Mouse (Mus musculus): Measurements from ENCODE around the gene Susd5. TPM values are rescaled to one million over a fixed set of nuclear protein-coding genes. Genes with fewer than 3 reads are reported as not detected.
A peak's percentile ranks its signal among the peaks of the same experiment; 100 is the strongest.

Susd5 gene
- total and polyA plus RNA-seq, 3 experiments: not detected

- no peak overlapping the region for H3K4me3 ChIP-seq (replicated peaks in 1 of 3; ENCODE audit: low read depth in 2 of 3, low read length in 2 of 3, poor library complexity in 1 of 3)
- no peak overlapping the region for H3K9ac ChIP-seq (ENCODE audit: insufficient read depth, low read depth)
- no peaks in the 10 kb centered on the region for H3K9me3 ChIP-seq (replicated peaks; ENCODE audit: low read length)
- no peak overlapping the region for H3K27ac ChIP-seq (ENCODE audit: insufficient read depth, low read depth)
- no peaks in the 10 kb centered on the region for H3K4me1 ChIP-seq (ENCODE audit: control insufficient read depth in 1 of 2, insufficient read depth in 2 of 2)
- no peaks in the 10 kb centered on the region for H3K27me3 ChIP-seq (replicated peaks)
- DNase-seq (ENCODE audit: extremely low read depth): no peak
- H3K36me3 ChIP-seq (replicated peaks in 1 of 2; ENCODE audit: control insufficient read depth in 1 of 2, insufficient read depth in 1 of 2, low read length in 1 of 2): no peaks in the 10 kb centered on the region
- H3K79me2 ChIP-seq (replicated peaks; ENCODE audit: control insufficient read depth, extremely low read depth, insufficient read depth, poor library complexity, severe bottlenecking): no peaks in the 10 kb centered on the region
- TF ChIP-seq CHD1 (IDR thresholded peaks at IDR 0.05; ENCODE audit: low read depth, low read length) (no peak), KAT2A (IDR thresholded peaks at IDR 0.05; ENCODE audit: insufficient replicate concordance, low read length) (no peak), ZKSCAN1 (IDR thresholded peaks at IDR 0.05; ENCODE audit: borderline replicate concordance, low read depth, low read length) (no peak), CTCF (conservative IDR thresholded peaks at IDR 0.05 in 1 of 2, IDR thresholded peaks at IDR 0.05 in 1 of 2; ENCODE audit: low read depth in 2 of 2, low read length in 2 of 2) (no peak), HCFC1 (IDR thresholded peaks at IDR 0.05; ENCODE audit: low read depth, low read length) (no peak), NRF1 (IDR thresholded peaks at IDR 0.05; ENCODE audit: low read depth, low read length) (no peak), UBTF (IDR thresholded peaks at IDR 0.05; ENCODE audit: low read depth, low read length) (no peak), MAX (IDR thresholded peaks at IDR 0.05; ENCODE audit: low read length) (no peak), ELF1 (IDR thresholded peaks at IDR 0.05; ENCODE audit: low read depth, low read length) (no peak), BHLHE40 (IDR thresholded peaks at IDR 0.05; ENCODE audit: low read depth, low read length) (no peak), SIN3A (IDR thresholded peaks at IDR 0.05; ENCODE audit: low read length) (no peak), ZNF384 (IDR thresholded peaks at IDR 0.05; ENCODE audit: low read depth, low read length) (no peak), GABPA (IDR thresholded peaks at IDR 0.05; ENCODE audit: insufficient replicate concordance, low read depth, low read length) (no peak), NELFE (IDR thresholded peaks at IDR 0.05; ENCODE audit: low read depth, low read length) (no peak), E2F4 (IDR thresholded peaks at IDR 0.05; ENCODE audit: insufficient replicate concordance, low read depth, low read length) (no peak), SMC3 (IDR thresholded peaks at IDR 0.05; ENCODE audit: low read depth, low read length) (no peak), RAD21 (IDR thresholded peaks at IDR 0.05; ENCODE audit: low read depth, low read length) (no peak), PAX5 (IDR thresholded peaks at IDR 0.05; ENCODE audit: low read length) (no peak), MEF2A (IDR thresholded peaks at IDR 0.05; ENCODE audit: borderline replicate concordance, low read depth, low read length) (no peak), CHD2 (IDR thresholded peaks at IDR 0.05; ENCODE audit: low read length) (no peak)
- dilution Hi-C loops (cut with MboI; ENCODE audit: extremely low pct_ligation_motif_present, extremely low pct_unique_long_range_greater_than_20kb, low sequenced_read_pairs) (no loop called here), in situ Hi-C loops (cut with MboI; ENCODE audit: low pct_ligation_motif_present, low pct_unique_long_range_greater_than_20kb, low sequenced_read_pairs) (no loop called here)
- H3K4me2 ChIP-seq (ENCODE audit: insufficient read depth, low read depth, poor library complexity, severe bottlenecking): no peak overlapping the region
Measured at GRCm38 (mm10) chr9:114073681-114074080, 16.7 kb downstream of the Susd5 start.

- Histone ChIP-seq H3K9me3 (replicated peaks; ENCODE audit: low read length) (no peaks in the 10 kb centered on the region), H3K27me3 (replicated peaks) (no peaks in the 10 kb centered on the region), H3K4me1 (ENCODE audit: control insufficient read depth in 1 of 2, insufficient read depth in 2 of 2) (no peaks in the 10 kb centered on the region), H3K36me3 (replicated peaks in 1 of 2; ENCODE audit: control insufficient read depth in 1 of 2, insufficient read depth in 1 of 2, low read length in 1 of 2) (no peaks in the 10 kb centered on the region), H3K4me3 (replicated peaks in 1 of 3; ENCODE audit: low read depth in 2 of 3, low read length in 2 of 3, poor library complexity in 1 of 3) (no peak overlapping the region), H3K79me2 (replicated peaks; ENCODE audit: control insufficient read depth, extremely low read depth, insufficient read depth, poor library complexity, severe bottlenecking) (no peaks in the 10 kb centered on the region), H3K27ac (ENCODE audit: insufficient read depth, low read depth) (no peak overlapping the region), H3K4me2 (ENCODE audit: insufficient read depth, low read depth, poor library complexity, severe bottlenecking) (no peak overlapping the region), H3K9ac (ENCODE audit: insufficient read depth, low read depth) (no peak overlapping the region)
- dilution Hi-C loops (cut with MboI; ENCODE audit: extremely low pct_ligation_motif_present, extremely low pct_unique_long_range_greater_than_20kb, low sequenced_read_pairs) (no loop called here), in situ Hi-C loops (cut with MboI; ENCODE audit: low pct_ligation_motif_present, low pct_unique_long_range_greater_than_20kb, low sequenced_read_pairs) (loop anchor here (25.0 kb wide), 1 partner anchor 349 kb away; the partner anchor contains the start of gene Clasp2)
- no peak for DNase-seq (ENCODE audit: extremely low read depth)
- TF ChIP-seq SIN3A (IDR thresholded peaks at IDR 0.05; ENCODE audit: low read length) (no peak), JUND (conservative IDR thresholded peaks at IDR 0.05; ENCODE audit: low read depth, low read length) (no peak), ZNF384 (IDR thresholded peaks at IDR 0.05; ENCODE audit: low read depth, low read length) (peak; percentile 34; the same call in 1 of the 2 replicates), MAFK (IDR thresholded peaks at IDR 0.05; ENCODE audit: insufficient replicate concordance, low read length) (no peak)
Measured at GRCm38 (mm10) chr9:114086422-114086821, 29.5 kb downstream of the Susd5 start.

All from CH12.LX (cell line).